Mouse (Mus musculus) fat pad, adult 2 months (tissue): ENCODE data around the gene Ddx21.

Experiments
- DNase-seq: peaks from one replicate; pipeline ENCODE4 v3.0.0-alpha.2; 2011; ENCODE audit warnings: low read depth, low spot score; ENCODE audit errors: extremely low read depth

Gene Ddx21

GRCm38 (mm10) chr10:62570126-62570871 lies 31.8 kb downstream of the Ddx21 start:
- no peak for DNase-seq

GRCm38 (mm10) chr10:62568861-62569260 lies 33.2 kb downstream of the Ddx21 start:
- DNase-seq = no peak

- no peak for DNase-seq
Measured at GRCm38 (mm10) chr10:62557736-62558135, 44.3 kb downstream of the Ddx21 start.

GRCm38 (mm10) chr10:62556558-62556901 lies 45.6 kb downstream of the Ddx21 start:
- DNase-seq = no peak

GRCm38 (mm10) chr10:62555705-62556557 lies 46.1 kb downstream of the Ddx21 start:
- no peak for DNase-seq

- DNase-seq = no peak
Measured at GRCm38 (mm10) chr10:62553611-62554091, 48.4 kb downstream of the Ddx21 start.

GRCm38 (mm10) chr10:62550787-62551300 lies 51.2 kb downstream of the Ddx21 start:
- DNase-seq = no peak

- no peak for DNase-seq
Measured at GRCm38 (mm10) chr10:62549523-62550166, 52.4 kb downstream of the Ddx21 start.

GRCm38 (mm10) chr10:62546441-62546840 lies 55.6 kb downstream of the Ddx21 start:
- no peak for DNase-seq

GRCm38 (mm10) chr10:62545759-62546158 lies 56.3 kb downstream of the Ddx21 start:
- DNase-seq = no peak

- DNase-seq = no peak
Measured at GRCm38 (mm10) chr10:62544316-62544715, 57.8 kb downstream of the Ddx21 start.

- DNase-seq = no peak
Measured at GRCm38 (mm10) chr10:62543399-62543808, 58.7 kb downstream of the Ddx21 start.

- no peak for DNase-seq
Measured at GRCm38 (mm10) chr10:62542928-62543327, 59.2 kb downstream of the Ddx21 start.

GRCm38 (mm10) chr10:62542507-62542906 lies 59.6 kb downstream of the Ddx21 start:
- DNase-seq = no peak

- DNase-seq = no peak
Measured at GRCm38 (mm10) chr10:62541499-62541898, 60.6 kb downstream of the Ddx21 start.

GRCm38 (mm10) chr10:62540800-62541199 lies 61.3 kb downstream of the Ddx21 start:
- DNase-seq = no peak

- DNase-seq = no peak
Measured at GRCm38 (mm10) chr10:62534509-62534908, 67.6 kb downstream of the Ddx21 start.

- DNase-seq = no peak
Measured at GRCm38 (mm10) chr10:62532832-62533231, 69.2 kb downstream of the Ddx21 start.
